Mouse (Mus musculus) fat pad, adult 2 months (tissue): Measurements from ENCODE around the gene Dut.
A peak's percentile ranks its signal among the peaks of the same experiment; 100 is the strongest.
"Not testable (repeated sequence)": the region's sequence is repeated elsewhere in the genome, so short reads cannot be mapped to it uniquely, and the experiment has no call there.

Experiments
- DNase-seq: peaks from one replicate; pipeline ENCODE4 v3.0.0-alpha.2; 2011; ENCODE audit warnings: low read depth, low spot score; ENCODE audit errors: extremely low read depth

Gene Dut

DNA sequence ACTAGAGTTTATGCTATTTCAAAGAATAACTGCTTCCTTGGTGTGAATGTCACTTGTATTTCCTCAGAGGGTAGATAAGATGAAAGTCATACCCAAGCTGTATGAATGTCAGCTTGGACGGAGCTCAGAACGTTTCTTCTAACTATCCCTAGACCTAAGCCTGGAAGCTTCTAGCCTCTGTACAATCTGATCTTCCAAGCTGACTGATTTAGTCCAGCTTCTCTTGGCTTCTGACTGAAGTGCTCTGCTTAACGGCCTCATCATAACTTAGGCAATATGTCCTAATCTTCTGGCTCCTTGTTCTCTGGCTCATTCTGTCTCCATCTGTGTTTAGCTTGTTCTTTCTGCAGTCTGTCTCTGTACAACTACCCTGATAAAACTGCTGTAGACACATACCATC lies 7.6 kb downstream of the Dut start:
- DNase-seq, result no peak

DNA sequence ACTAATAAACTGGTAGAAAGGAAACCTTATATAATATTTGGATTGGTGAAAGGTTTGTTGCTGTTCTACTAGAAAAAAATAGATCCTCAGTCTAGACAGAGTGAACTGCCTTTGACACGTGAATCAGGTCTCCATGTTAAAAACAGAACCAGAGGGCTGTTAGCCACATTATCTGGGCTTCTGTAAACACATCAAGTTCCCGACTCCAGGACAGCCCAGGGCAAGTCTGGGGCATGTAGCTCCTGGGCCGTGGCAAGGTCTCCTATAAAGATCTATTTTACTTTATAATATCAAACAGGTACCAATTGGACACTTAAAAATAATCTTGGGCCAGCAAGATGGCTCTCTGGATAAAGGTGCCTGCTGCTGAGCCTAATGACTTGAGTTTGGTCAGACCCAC lies 8.9 kb downstream of the Dut start:
- no peak for DNase-seq

- no peak for DNase-seq
These were observed 12.5 kb downstream of the Dut start for GRCm38 (mm10) chr2:125259230-125260120.

- DNase-seq, result no peak
These were observed 13.3 kb downstream of the Dut start for GRCm38 (mm10) chr2:125260326-125260725.

- DNase-seq, result no peak
These were observed 16.1 kb downstream of the Dut start for GRCm38 (mm10) chr2:125263056-125263455.

DNA sequence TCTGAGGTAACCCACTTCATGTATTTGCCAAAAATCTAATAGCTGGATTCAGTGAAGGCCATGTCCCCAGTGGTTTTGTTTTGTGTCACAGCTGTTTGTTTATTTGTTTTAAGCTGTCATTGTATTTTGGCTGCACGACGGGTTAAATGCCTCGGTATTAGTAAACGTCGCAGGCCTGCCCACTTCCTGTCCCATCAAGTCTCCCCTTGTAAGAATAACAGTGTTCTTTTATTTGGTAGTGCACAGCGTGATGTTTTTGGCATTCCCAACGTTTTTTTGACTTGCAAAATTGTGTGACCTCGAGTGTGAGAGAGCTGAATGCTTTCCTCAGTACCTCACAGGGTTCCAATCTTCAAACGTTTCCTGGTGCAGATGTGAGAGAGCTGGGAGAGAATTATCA lies 16.8 kb downstream of the Dut start:
- no peak for DNase-seq

DNA sequence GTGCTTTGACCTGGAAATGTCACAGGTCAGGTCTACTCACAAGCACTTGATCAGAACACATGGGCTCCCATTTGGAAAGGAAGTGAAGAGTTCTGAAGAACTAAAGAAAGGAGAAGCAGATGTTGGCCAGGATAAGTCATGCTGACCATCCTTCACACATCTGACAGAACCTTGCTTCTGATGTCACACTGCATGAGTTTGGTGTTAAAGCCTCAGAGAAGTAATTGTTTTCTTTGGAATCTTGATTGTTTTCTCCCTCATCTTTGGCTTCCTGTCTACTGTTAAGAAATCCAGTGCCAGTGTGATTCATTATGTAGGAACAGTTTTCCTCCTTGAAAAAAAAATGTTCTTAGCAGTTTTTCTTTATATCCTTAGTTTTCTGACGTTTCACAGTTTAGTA lies 21.9 kb downstream of the Dut start:
- DNase-seq, result no peak

- no peak for DNase-seq
These were observed 28.6 kb downstream of the Dut start for GRCm38 (mm10) chr2:125275617-125276016.

DNA sequence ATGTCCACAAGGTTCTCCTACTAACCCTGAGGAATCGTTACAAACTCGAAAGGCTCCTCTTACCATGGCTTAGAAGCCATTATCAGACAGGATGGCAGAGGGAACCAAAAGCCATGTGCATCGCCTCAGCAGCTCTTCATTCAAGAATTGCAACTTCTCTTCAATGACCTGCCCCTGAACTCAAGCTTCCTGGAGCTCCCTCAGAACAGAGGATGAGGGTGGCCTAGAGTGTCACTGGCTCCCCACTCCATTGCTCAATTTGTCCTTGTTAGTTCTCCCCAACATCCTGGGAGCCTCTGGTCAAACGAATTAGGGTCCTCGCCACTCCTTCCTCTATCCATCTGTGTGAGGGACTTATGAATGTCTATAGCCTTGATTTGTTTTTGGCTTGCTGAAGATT lies 29.7 kb downstream of the Dut start:
- DNase-seq, result no peak

- DNase-seq, result peak; percentile 47
These were observed 31.5 kb downstream of the Dut start for GRCm38 (mm10) chr2:125278474-125278873.

DNA sequence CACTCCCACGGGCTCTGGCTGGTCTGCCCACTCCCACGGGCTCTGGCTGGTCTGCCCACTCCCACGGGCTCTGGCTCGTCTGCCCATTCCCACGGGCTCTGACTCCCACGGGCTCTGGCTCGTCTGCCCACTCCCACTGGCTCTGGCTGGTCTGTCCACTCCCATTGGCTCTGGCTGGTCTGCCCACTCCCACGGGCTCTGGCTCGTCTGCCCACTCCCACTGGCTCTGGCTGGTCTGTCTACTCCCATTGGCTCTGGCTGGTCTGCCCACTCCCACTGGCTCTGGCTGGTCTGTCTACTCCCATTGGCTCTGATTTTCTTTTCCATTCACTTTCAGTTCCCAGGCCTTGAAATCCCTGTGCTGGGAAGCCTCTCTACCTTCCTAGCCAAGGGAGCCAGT lies 33.0 kb downstream of the Dut start:
- not testable (repeated sequence) for DNase-seq

DNA sequence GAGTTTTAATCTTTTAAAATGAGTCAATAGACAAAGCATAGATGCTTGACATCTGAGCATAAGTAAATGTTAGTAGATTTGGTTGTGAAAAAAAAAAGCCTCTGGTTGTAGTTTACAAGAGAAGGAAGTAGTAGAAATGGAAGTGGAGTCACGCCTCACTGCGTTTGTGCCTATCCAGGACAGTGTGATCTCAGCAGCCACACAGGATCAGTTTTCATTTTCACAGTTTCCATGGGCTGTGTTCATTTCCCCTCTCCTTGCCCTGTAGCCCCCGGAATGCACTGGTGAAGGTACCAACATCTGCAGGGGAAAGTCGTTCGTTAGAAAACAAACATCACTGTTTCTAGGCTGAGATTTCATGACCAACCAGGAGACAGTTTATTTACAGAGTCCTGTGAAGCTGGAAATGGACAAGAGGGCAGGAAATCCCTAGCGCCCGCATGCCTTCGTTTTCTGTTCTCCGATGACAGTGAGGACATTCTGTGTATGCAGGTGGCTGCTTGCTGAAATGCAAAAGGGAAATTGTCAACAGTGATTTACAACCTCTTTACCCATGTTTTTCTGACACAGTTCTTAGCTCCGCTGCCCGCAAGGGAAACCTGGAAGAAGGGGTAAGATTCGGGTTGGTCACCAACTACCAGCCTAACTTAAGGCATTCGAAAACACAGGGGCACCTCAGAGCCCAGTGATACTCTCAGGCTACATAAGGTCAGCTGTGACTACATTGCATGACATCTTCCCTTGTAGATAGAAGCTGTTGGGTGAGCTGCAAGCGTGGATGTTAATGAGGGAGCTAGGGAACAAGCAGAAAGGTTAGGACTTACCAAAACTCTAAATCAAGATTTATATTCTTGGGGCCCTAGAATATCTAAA lies 35.6 kb downstream of the Dut start:
- DNase-seq, result no peak

DNA sequence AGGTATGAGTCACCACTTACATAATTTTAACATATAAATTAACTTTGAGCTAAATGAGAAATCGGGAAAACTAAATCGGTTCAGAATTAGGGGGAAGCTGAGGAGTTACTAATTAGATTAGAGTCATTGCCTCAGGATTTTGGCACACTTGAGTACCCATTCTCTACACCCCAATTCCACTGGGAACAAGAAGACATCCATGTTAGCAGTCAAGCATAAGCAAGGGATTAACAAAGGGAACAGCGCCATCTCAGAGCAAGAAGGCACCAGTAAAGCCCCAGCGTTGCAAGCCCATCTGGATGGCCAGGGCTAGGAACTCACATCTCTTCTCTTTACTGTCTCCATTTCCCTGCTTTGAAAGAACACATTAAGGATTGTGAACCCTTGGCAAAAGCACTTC lies 38.8 kb downstream of the Dut start:
- no peak for DNase-seq

GRCm38 (mm10) chr2:125290197-125290965 lies 43.4 kb downstream of the Dut start:
- no peak for DNase-seq

DNA sequence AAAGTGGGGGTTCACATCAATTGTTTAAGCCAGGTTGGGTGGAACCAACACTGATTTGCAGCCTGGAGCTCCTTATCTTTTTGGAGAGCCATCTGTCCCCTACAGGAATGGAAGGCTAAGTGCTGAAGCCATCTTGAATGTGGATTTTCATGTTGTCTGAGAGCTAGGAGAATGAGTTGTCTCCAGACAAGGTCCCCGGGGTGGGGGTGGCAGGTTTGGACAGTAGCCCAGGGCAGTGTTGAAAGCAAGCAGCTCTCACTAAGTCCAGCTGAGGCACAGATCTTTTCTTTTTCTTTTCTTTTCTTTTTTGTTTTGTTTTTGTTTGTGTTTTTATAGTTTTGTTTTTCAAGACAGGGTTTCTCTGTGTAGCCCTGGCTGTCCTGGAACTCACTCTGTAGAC lies 44.1 kb downstream of the Dut start:
- no peak for DNase-seq

GRCm38 (mm10) chr2:125292616-125293015 lies 45.6 kb downstream of the Dut start:
- DNase-seq, result no peak

GRCm38 (mm10) chr2:125293969-125294491 lies 47.0 kb downstream of the Dut start:
- DNase-seq, result no peak

- no peak for DNase-seq
These were observed 48.5 kb downstream of the Dut start for GRCm38 (mm10) chr2:125295526-125295925.

- no peak for DNase-seq
These were observed 51.9 kb downstream of the Dut start for GRCm38 (mm10) chr2:125298841-125299240.

DNA sequence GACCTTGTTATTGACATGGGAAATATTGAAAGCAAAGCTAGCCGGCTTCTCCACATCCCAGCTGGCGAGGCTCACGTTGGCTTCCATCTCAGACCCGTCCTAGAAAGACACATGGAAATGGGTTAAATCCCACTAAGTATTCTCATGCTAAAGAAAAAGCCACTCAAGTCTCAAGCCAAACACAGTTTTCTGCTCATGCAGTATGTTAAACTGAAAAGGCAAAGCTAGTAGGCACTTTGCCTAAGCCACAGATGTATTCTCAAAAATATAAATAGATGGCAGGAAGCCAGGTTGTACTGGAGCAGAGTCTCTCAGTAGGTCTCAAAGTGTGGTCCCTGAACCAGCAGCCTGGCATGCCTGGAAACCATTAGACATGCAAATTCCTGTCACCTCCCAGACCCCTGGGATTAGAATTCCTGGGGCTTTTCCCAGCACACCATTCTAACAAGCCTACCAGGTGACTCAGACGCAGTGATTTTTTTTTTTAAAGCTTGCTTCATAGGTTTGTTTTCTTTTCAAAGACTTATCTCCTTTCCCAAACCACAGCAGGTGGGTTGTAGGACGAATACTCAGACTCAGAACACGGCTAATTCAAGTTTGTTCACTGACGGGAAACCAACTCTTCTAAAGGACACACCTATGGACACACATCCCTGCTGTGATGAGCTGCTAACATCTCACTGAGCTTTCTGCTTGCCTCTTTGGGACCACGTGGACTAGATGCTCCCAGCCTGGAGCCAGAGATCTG lies 55.1 kb downstream of the Dut start:
- no peak for DNase-seq

DNA sequence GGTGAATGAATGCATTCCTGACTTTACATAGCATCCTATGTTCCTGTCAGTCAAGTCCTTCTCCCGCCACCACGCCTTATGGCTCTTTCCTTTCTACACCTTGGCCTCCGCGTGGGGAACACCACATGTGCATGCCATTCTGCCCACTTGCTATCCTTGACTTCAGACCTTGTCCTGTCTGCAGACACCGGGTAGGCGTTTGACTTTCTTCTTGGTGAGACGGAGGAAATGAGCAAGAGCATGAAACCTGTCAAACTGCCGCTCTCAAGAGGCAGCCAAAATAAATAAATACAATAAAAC lies 55.6 kb downstream of the Dut start:
- no peak for DNase-seq
